Mouse (Mus musculus): Measurements from ENCODE around the gene Opn1sw.

GRCm38 (mm10) chr6:29406412-29406811 lies 18.1 kb upstream of the Opn1sw start:
- TF ChIP-seq CTCF (IDR thresholded peaks at IDR 0.05; ENCODE audit: low read depth, low read length) (no peak), POLR2A (IDR thresholded peaks at IDR 0.05; ENCODE audit: borderline replicate concordance, low read depth, low read length) (no peak)

All from bone marrow macrophage, adult 2 months (primary cell).